Mouse (Mus musculus): ENCODE measurements around the gene Tecta. TPM values are rescaled to one million over a fixed set of nuclear protein-coding genes. Genes with fewer than 3 reads are reported as not detected.

Gene Tecta
- polyA plus RNA-seq, 1 experiment from 2014 or later: 0.15 TPM

GRCm38 (mm10) chr9:42382628-42383347 lies 16.9 kb downstream of the Tecta start:
- ATAC-seq (ENCODE audit: insufficient number of reproducible peaks, low FRiP score, low TSS enrichment, low read depth): no peak
- H3K27ac ChIP-seq (replicated peaks; ENCODE audit: low read depth, low read length): no peak overlapping the region
- DNase-seq (ENCODE audit: low spot score): no peak
- no peaks in the 10 kb centered on the region for H3K4me1 ChIP-seq (ENCODE audit: control insufficient read depth, insufficient read depth, low read length)
- no peak overlapping the region for H3K9ac ChIP-seq (ENCODE audit: low read length)
- H3K9me3 ChIP-seq (ENCODE audit: control insufficient read depth, low read length): no peaks in the 10 kb centered on the region
- no peaks in the 10 kb centered on the region for H3K36me3 ChIP-seq (ENCODE audit: control insufficient read depth, insufficient read depth, low read length)
- H3K4me3 ChIP-seq (ENCODE audit: low read depth, low read length): no peak overlapping the region
- H3K4me2 ChIP-seq (ENCODE audit: low read depth, severe bottlenecking): no peak overlapping the region
- WGBS: 79% methylated on average over 8 of the region's 8 CpGs
- H3K27me3 ChIP-seq (ENCODE audit: control insufficient read depth, insufficient read depth, low read length): no peaks in the 10 kb centered on the region

GRCm38 (mm10) chr9:42382063-42382462 lies 17.7 kb downstream of the Tecta start:
- no peak for DNase-seq (ENCODE audit: low spot score)
- Histone ChIP-seq H3K36me3 (ENCODE audit: control insufficient read depth, insufficient read depth, low read length) (no peaks in the 10 kb centered on the region), H3K4me2 (ENCODE audit: low read depth, severe bottlenecking) (no peak overlapping the region), H3K9me3 (ENCODE audit: control insufficient read depth, low read length) (no peaks in the 10 kb centered on the region), H3K27me3 (ENCODE audit: control insufficient read depth, insufficient read depth, low read length) (no peaks in the 10 kb centered on the region), H3K4me3 (ENCODE audit: low read depth, low read length) (no peak overlapping the region), H3K4me1 (ENCODE audit: control insufficient read depth, insufficient read depth, low read length) (no peaks in the 10 kb centered on the region), H3K27ac (replicated peaks; ENCODE audit: low read depth, low read length) (no peak overlapping the region), H3K9ac (ENCODE audit: low read length) (no peak overlapping the region)
- no peak for ATAC-seq (ENCODE audit: insufficient number of reproducible peaks, low FRiP score, low TSS enrichment, low read depth)
- 80% methylated on average over 5 of the region's 5 CpGs for WGBS

DNA sequence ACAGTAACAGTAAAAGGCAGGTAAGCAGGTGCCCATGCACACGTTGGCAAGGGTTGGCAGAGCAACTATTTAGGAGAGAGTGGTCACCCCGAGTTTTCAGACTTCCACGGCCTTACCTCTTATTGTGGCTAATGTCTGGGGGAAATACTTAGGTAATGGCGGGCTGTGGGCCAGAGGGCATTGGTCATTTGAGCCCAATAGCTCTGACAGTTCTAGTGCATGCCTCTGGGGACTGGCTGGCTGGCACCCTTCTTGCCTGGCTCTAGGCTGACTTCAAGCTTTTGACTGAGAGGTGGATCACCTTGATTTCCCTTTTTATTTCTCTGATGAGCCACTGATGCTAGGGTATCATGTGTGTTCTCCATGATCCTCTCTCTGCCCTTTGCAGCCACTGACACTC lies 21.7 kb downstream of the Tecta start:
- Histone ChIP-seq H3K27me3 (ENCODE audit: control insufficient read depth, insufficient read depth, low read length) (no peaks in the 10 kb centered on the region), H3K27ac (replicated peaks; ENCODE audit: low read depth, low read length) (no peak overlapping the region), H3K4me1 (ENCODE audit: control insufficient read depth, insufficient read depth, low read length) (no peaks in the 10 kb centered on the region), H3K9ac (ENCODE audit: low read length) (no peak overlapping the region), H3K9me3 (ENCODE audit: control insufficient read depth, low read length) (no peaks in the 10 kb centered on the region), H3K4me2 (ENCODE audit: low read depth, severe bottlenecking) (no peak overlapping the region), H3K4me3 (ENCODE audit: low read depth, low read length) (no peak overlapping the region), H3K36me3 (ENCODE audit: control insufficient read depth, insufficient read depth, low read length) (no peaks in the 10 kb centered on the region)
- WGBS: 87% methylated on average over 4 of the region's 4 CpGs
- DNase-seq (ENCODE audit: low spot score) (no peak), ATAC-seq (ENCODE audit: insufficient number of reproducible peaks, low FRiP score, low TSS enrichment, low read depth) (no peak)

- no peaks in the 10 kb centered on the region for H3K9me3 ChIP-seq (ENCODE audit: control insufficient read depth, low read length)
- H3K36me3 ChIP-seq (ENCODE audit: control insufficient read depth, insufficient read depth, low read length): no peaks in the 10 kb centered on the region
- H3K27me3 ChIP-seq (ENCODE audit: control insufficient read depth, insufficient read depth, low read length): no peaks in the 10 kb centered on the region
- no peak for DNase-seq (ENCODE audit: low spot score)
- no peak for ATAC-seq (ENCODE audit: insufficient number of reproducible peaks, low FRiP score, low TSS enrichment, low read depth)
- no peak overlapping the region for H3K9ac ChIP-seq (ENCODE audit: low read length)
- H3K27ac ChIP-seq (replicated peaks; ENCODE audit: low read depth, low read length): no peak overlapping the region
- no peak overlapping the region for H3K4me2 ChIP-seq (ENCODE audit: low read depth, severe bottlenecking)
- no peak overlapping the region for H3K4me3 ChIP-seq (ENCODE audit: low read depth, low read length)
- no peaks in the 10 kb centered on the region for H3K4me1 ChIP-seq (ENCODE audit: control insufficient read depth, insufficient read depth, low read length)
- WGBS: 92% methylated on average over 15 of the region's 15 CpGs
These were observed 22.1 kb downstream of the Tecta start for GRCm38 (mm10) chr9:42377656-42378055.

DNA sequence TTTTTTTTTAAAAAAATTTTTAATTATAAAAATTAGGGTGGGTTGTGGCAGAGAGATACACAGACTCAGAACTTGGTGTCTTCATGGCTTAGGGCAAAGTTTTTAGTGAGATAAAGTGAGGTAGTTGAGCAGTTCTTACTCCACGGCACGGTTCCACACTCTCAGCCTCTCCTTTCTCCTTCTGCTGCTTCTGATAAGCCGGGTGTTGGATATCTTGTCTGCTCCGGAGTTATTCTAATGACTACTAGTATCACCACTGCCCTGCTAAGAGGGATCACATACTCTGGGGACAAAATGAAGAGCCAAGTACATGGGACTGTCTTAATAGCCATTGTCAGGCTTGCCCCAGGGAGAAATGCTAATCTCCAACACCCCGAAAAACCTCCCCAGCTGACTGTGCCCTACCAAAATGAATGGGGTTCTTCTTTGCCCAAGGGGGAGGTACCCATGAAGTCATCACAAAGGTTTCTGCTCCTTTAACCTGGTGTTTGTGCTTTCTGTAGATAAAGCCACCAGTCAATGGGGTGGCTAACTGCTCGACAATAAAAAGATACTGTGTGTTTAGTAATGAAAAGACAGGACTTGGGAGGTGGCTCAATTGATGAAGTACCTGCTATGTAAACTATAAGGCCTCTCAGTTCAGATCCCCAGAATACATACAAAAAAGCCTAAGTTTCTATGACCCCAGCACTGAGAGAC lies 27.9 kb downstream of the Tecta start:
- no peak for ATAC-seq (ENCODE audit: insufficient number of reproducible peaks, low FRiP score, low TSS enrichment, low read depth)
- no peak for DNase-seq (ENCODE audit: low spot score)

DNA sequence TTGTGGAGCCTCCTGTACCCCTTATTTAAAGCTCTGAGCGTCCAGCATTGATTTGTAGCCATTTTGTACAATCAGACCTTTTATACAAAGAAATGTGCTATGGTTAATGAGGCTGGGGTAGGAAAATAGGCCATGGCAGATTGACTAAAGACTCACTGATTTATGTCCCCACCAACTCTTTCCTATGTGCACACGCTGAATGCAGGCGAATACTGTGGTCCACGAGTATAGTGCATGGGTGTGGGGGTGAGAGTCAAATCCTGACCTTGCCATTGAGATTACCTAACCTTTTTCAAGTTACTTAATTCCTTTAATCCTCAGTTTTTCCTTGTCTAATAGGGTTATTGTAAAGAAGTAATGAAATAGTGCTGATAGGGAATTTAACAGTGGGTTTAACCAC lies 42.1 kb downstream of the Tecta start:
- no peak for ATAC-seq (ENCODE audit: insufficient number of reproducible peaks, low FRiP score, low TSS enrichment, low read depth)

More for the DNA sequence above, 27.9 kb downstream of the Tecta start:
- H3K9me3 ChIP-seq (ENCODE audit: control insufficient read depth, low read length): no peaks in the 10 kb centered on the region
- H3K4me3 ChIP-seq (ENCODE audit: low read depth, low read length): no peak overlapping the region
- H3K27me3 ChIP-seq (ENCODE audit: control insufficient read depth, insufficient read depth, low read length): no peaks in the 10 kb centered on the region
- 88% methylated on average over 6 of the region's 6 CpGs for WGBS
- H3K36me3 ChIP-seq (ENCODE audit: control insufficient read depth, insufficient read depth, low read length): no peaks in the 10 kb centered on the region
- H3K4me2 ChIP-seq (ENCODE audit: low read depth, severe bottlenecking): no peak overlapping the region
- H3K27ac ChIP-seq (replicated peaks; ENCODE audit: low read depth, low read length): no peak overlapping the region
- H3K9ac ChIP-seq (ENCODE audit: low read length): no peak overlapping the region
- H3K4me1 ChIP-seq (ENCODE audit: control insufficient read depth, insufficient read depth, low read length): no peaks in the 10 kb centered on the region

GRCm38 (mm10) chr9:42354871-42355270 lies 44.9 kb downstream of the Tecta start:
- no peak overlapping the region for H3K4me3 ChIP-seq (ENCODE audit: low read depth, low read length)
- no peaks in the 10 kb centered on the region for H3K36me3 ChIP-seq (ENCODE audit: control insufficient read depth, insufficient read depth, low read length)
- 75% methylated on average over 1 of the region's 1 CpGs for WGBS
- H3K9me3 ChIP-seq (ENCODE audit: control insufficient read depth, low read length): no peaks in the 10 kb centered on the region
- H3K27me3 ChIP-seq (ENCODE audit: control insufficient read depth, insufficient read depth, low read length): no peaks in the 10 kb centered on the region
- no peak overlapping the region for H3K9ac ChIP-seq (ENCODE audit: low read length)
- H3K4me1 ChIP-seq (ENCODE audit: control insufficient read depth, insufficient read depth, low read length): no peaks in the 10 kb centered on the region
- no peak overlapping the region for H3K27ac ChIP-seq (replicated peaks; ENCODE audit: low read depth, low read length)
- ATAC-seq (ENCODE audit: insufficient number of reproducible peaks, low FRiP score, low TSS enrichment, low read depth) (no peak), DNase-seq (ENCODE audit: low spot score) (no peak)
- no peak overlapping the region for H3K4me2 ChIP-seq (ENCODE audit: low read depth, severe bottlenecking)

More for the DNA sequence above, 42.1 kb downstream of the Tecta start:
- Histone ChIP-seq H3K4me3 (ENCODE audit: low read depth, low read length) (no peak overlapping the region), H3K9ac (ENCODE audit: low read length) (no peak overlapping the region), H3K27me3 (ENCODE audit: control insufficient read depth, insufficient read depth, low read length) (no peaks in the 10 kb centered on the region), H3K27ac (replicated peaks; ENCODE audit: low read depth, low read length) (no peak overlapping the region), H3K4me2 (ENCODE audit: low read depth, severe bottlenecking) (no peak overlapping the region), H3K36me3 (ENCODE audit: control insufficient read depth, insufficient read depth, low read length) (no peaks in the 10 kb centered on the region), H3K9me3 (ENCODE audit: control insufficient read depth, low read length) (no peaks in the 10 kb centered on the region), H3K4me1 (ENCODE audit: control insufficient read depth, insufficient read depth, low read length) (no peaks in the 10 kb centered on the region)
- WGBS: 83% methylated on average over 4 of the region's 4 CpGs
- DNase-seq (ENCODE audit: low spot score): no peak

- no peak overlapping the region for H3K27ac ChIP-seq (replicated peaks; ENCODE audit: low read depth, low read length)
- ATAC-seq (ENCODE audit: insufficient number of reproducible peaks, low FRiP score, low TSS enrichment, low read depth): no peak
- no peak overlapping the region for H3K4me3 ChIP-seq (ENCODE audit: low read depth, low read length)
- H3K27me3 ChIP-seq (ENCODE audit: control insufficient read depth, insufficient read depth, low read length): no peaks in the 10 kb centered on the region
- no peaks in the 10 kb centered on the region for H3K9me3 ChIP-seq (ENCODE audit: control insufficient read depth, low read length)
- H3K4me2 ChIP-seq (ENCODE audit: low read depth, severe bottlenecking): no peak overlapping the region
- no peaks in the 10 kb centered on the region for H3K36me3 ChIP-seq (ENCODE audit: control insufficient read depth, insufficient read depth, low read length)
- no peaks in the 10 kb centered on the region for H3K4me1 ChIP-seq (ENCODE audit: control insufficient read depth, insufficient read depth, low read length)
- no peak for DNase-seq (ENCODE audit: low spot score)
- H3K9ac ChIP-seq (ENCODE audit: low read length): no peak overlapping the region
- 69% methylated on average over 7 of the region's 7 CpGs for WGBS
These were observed 49.9 kb downstream of the Tecta start for GRCm38 (mm10) chr9:42349791-42350190.

Data from limb, embryonic 11.5 days (tissue).